Mouse (Mus musculus): ENCODE measurements around the gene Tmem178.

GRCm38 (mm10) chr17:80904061-80904460, 40.4 kb upstream of the Tmem178 start:
- no peak for TF ChIP-seq CTCF (IDR thresholded peaks at IDR 0.05; ENCODE audit: low read depth, low read length)
- no peak for TF ChIP-seq POLR2A (IDR thresholded peaks at IDR 0.05; ENCODE audit: extremely low read depth, insufficient read depth, low read length)
